Mouse (Mus musculus) naive thymus-derived CD4-positive, alpha-beta T cell, adult 2 months (primary cell): ENCODE results near the gene Bloc1s3.
"Not testable (repeated sequence)": the region's sequence is repeated elsewhere in the genome, so short reads cannot be mapped to it uniquely, and the experiment has no call there.

Experiments used
- DNase-seq: peaks from one replicate; pipeline ENCODE4 v3.0.0-alpha.2; 2011; ENCODE audit warnings: low read depth

Gene Bloc1s3

GRCm38 (mm10) chr7:19517652-19518365 is 9.6 kb upstream of the Bloc1s3 start, which contains the start of gene Nkpd1:
Gene Nkpd1, plus strand, starts transcription at chr7:19517838.
- no peak for DNase-seq

- DNase-seq: no peak
Measured at GRCm38 (mm10) chr7:19512353-19512752, 4.2 kb upstream of the Bloc1s3 start.

GRCm38 (mm10) chr7:19511934-19512333 is 3.8 kb upstream of the Bloc1s3 start:
- DNase-seq: not testable (repeated sequence)

- no peak for DNase-seq
Measured at GRCm38 (mm10) chr7:19509786-19510185, 1.6 kb upstream of the Bloc1s3 start.

- no peak for DNase-seq
Measured at GRCm38 (mm10) chr7:19508924-19509568, 879 bp upstream of the Bloc1s3 start.

- no peak for DNase-seq
Measured at GRCm38 (mm10) chr7:19507612-19507981, 570 bp downstream of the Bloc1s3 start.

GRCm38 (mm10) chr7:19506969-19507611 is 1.1 kb downstream of the Bloc1s3 start:
- DNase-seq: peak; percentile 57

- peak; percentile 38 for DNase-seq
Measured at GRCm38 (mm10) chr7:19506326-19506725, 1.8 kb downstream of the Bloc1s3 start.

- peak; percentile 76 for DNase-seq
Measured at GRCm38 (mm10) chr7:19503481-19504068, 4.6 kb downstream of the Bloc1s3 start.

GRCm38 (mm10) chr7:19501658-19502057 is 6.5 kb downstream of the Bloc1s3 start:
- no peak for DNase-seq

GRCm38 (mm10) chr7:19500420-19501363 is 7.5 kb downstream of the Bloc1s3 start:
- peak; percentile 14 for DNase-seq

- no peak for DNase-seq
Measured at GRCm38 (mm10) chr7:19498326-19498725, 9.8 kb downstream of the Bloc1s3 start.

- no peak for DNase-seq
Measured at GRCm38 (mm10) chr7:19496214-19496555, 12.0 kb downstream of the Bloc1s3 start.

GRCm38 (mm10) chr7:19495521-19496213 is 12.5 kb downstream of the Bloc1s3 start:
- no peak for DNase-seq

GRCm38 (mm10) chr7:19494751-19495474 is 13.3 kb downstream of the Bloc1s3 start:
- DNase-seq: no peak

GRCm38 (mm10) chr7:19491731-19492130 is 16.4 kb downstream of the Bloc1s3 start:
- DNase-seq: no peak

GRCm38 (mm10) chr7:19489525-19489924 is 18.6 kb downstream of the Bloc1s3 start:
- no peak for DNase-seq

GRCm38 (mm10) chr7:19486549-19486948 is 21.6 kb downstream of the Bloc1s3 start:
- DNase-seq: no peak

- DNase-seq: no peak
Measured at GRCm38 (mm10) chr7:19485488-19485887, 22.7 kb downstream of the Bloc1s3 start.

GRCm38 (mm10) chr7:19483281-19483680 is 24.9 kb downstream of the Bloc1s3 start:
- DNase-seq: no peak
